Mouse (Mus musculus) forelimb bud, embryonic 11.5 days (tissue): ENCODE measurements around the gene Fhl4.

Source experiments
- DNase-seq: peaks from one replicate; pipeline ENCODE4 v3.0.0-alpha.2; 2012; ENCODE audit warnings: low read depth, low spot score

Fhl4 gene

GRCm38 (mm10) chr10:85102247-85103084 is at the start of gene Fhl4, which contains the start of gene Tmem263:
Gene Fhl4, minus strand, starts transcription at chr10:85102495.
Gene Tmem263, plus strand, starts transcription at chr10:85102627.
- DNase-seq, result peak; percentile 87

GRCm38 (mm10) chr10:85149226-85149625 is 46.9 kb upstream of the Fhl4 start:
- no peak for DNase-seq

- no peak for DNase-seq
Observed at GRCm38 (mm10) chr10:85146282-85146681, 44.0 kb upstream of the Fhl4 start.

- DNase-seq, result peak; percentile 62
Observed at GRCm38 (mm10) chr10:85141465-85141864, 39.2 kb upstream of the Fhl4 start.

- no peak for DNase-seq
Observed at GRCm38 (mm10) chr10:85136573-85136972, 34.3 kb upstream of the Fhl4 start.

- peak; percentile 45 for DNase-seq
Observed at GRCm38 (mm10) chr10:85128453-85128852, 26.2 kb upstream of the Fhl4 start.

- peak; percentile 98 for DNase-seq
Observed at GRCm38 (mm10) chr10:85127395-85128287, 25.3 kb upstream of the Fhl4 start, which contains the start of gene Mterf2. Gene Mterf2, minus strand, starts transcription at chr10:85128027.

- DNase-seq, result no peak
Observed at GRCm38 (mm10) chr10:85125184-85125583, 22.9 kb upstream of the Fhl4 start.

- DNase-seq, result no peak
Observed at GRCm38 (mm10) chr10:85114409-85114808, 12.1 kb upstream of the Fhl4 start.

- peak; percentile 54 for DNase-seq
Observed at GRCm38 (mm10) chr10:85103085-85103885, 990 bp upstream of the Fhl4 start.

- DNase-seq, result no peak
Observed at GRCm38 (mm10) chr10:85101841-85102240, 454 bp downstream of the Fhl4 start.

- no peak for DNase-seq
Observed at GRCm38 (mm10) chr10:85071605-85072152, 30.6 kb downstream of the Fhl4 start.

- DNase-seq, result no peak
Observed at GRCm38 (mm10) chr10:85054876-85055275, 47.4 kb downstream of the Fhl4 start.

GRCm38 (mm10) chr10:85052451-85052850 is 49.8 kb downstream of the Fhl4 start:
- DNase-seq, result no peak

- DNase-seq, result no peak
Observed at GRCm38 (mm10) chr10:85050668-85051208, 51.6 kb downstream of the Fhl4 start.

GRCm38 (mm10) chr10:85048008-85048407 is 54.3 kb downstream of the Fhl4 start:
- DNase-seq, result no peak

GRCm38 (mm10) chr10:85046585-85046984 is 55.7 kb downstream of the Fhl4 start:
- DNase-seq, result peak; percentile 49
